In genomic region chr4:120120276-120120675, GRCm38 (mm10) we compare ENCODE assay signal across 7 mouse cellular contexts. TPM values are rescaled to one million over a fixed set of nuclear protein-coding genes. Genes with fewer than 3 reads are reported as not detected.
DNase-seq lines count a peak whose midpoint lies in the region; ATAC-seq and TF ChIP-seq lines count a peak whose summit lies in the region.

No protein-coding gene starts in this region.

- no peaks in the 10 kb centered on the region for H3K4me1 ChIP-seq in testis, adult 2 months (ENCODE audit: control insufficient read depth, insufficient read depth, low read length)
- no peaks in the 10 kb centered on the region for H3K4me1 ChIP-seq in hindbrain, embryonic 11.5 days (replicated peaks; ENCODE audit: control insufficient read depth, insufficient read depth, low read length)
- peaks cover 4% of the 10 kb centered on the region; the same call in 1 of the 2 replicates for H3K4me1 ChIP-seq in olfactory bulb, adult 2 months (ENCODE audit: control insufficient read depth, insufficient read depth, low read length)

- H3K9ac ChIP-seq in hindbrain, embryonic 11.5 days (ENCODE audit: low read depth, low read length) = no peak overlapping the region

- no peaks in the 10 kb centered on the region for H3K36me3 ChIP-seq in testis, adult 2 months (ENCODE audit: control insufficient read depth, insufficient read depth, low read length)
- no peaks in the 10 kb centered on the region for H3K36me3 ChIP-seq in hindbrain, embryonic 11.5 days (ENCODE audit: control insufficient read depth, insufficient read depth, low read length)

- H3K9me3 ChIP-seq in hindbrain, embryonic 11.5 days (ENCODE audit: control insufficient read depth, low read length) = no peaks in the 10 kb centered on the region

- peak; percentile 87; the same call in 1 of the 2 replicates for TF ChIP-seq CTCF in testis, adult 2 months (IDR thresholded peaks at IDR 0.05; ENCODE audit: control insufficient read depth, insufficient read depth, insufficient replicate concordance, low read depth, low read length)
- TF ChIP-seq CTCF in olfactory bulb, adult 2 months (IDR thresholded peaks at IDR 0.05; ENCODE audit: insufficient read depth, low read depth, low read length) = peak; percentile 86

- no peak overlapping the region for H3K27ac ChIP-seq in testis, adult 2 months (ENCODE audit: control insufficient read depth, insufficient read depth, low read depth, low read length)
- no peak overlapping the region for H3K27ac ChIP-seq in hindbrain, embryonic 11.5 days (ENCODE audit: low read depth, low read length)
- H3K27ac ChIP-seq in olfactory bulb, adult 2 months (ENCODE audit: insufficient read depth, low read depth, low read length) = no peak overlapping the region

- no peak overlapping the region for H3K4me2 ChIP-seq in hindbrain, embryonic 11.5 days (replicated peaks; ENCODE audit: low read depth, low read length)

- WGBS in hindbrain, embryonic 11.5 days = 39% methylated on average over 8 of the region's 8 CpGs
- WGBS in olfactory bulb, adult 2 months = 30% methylated on average over 8 of the region's 8 CpGs

- H3K27me3 ChIP-seq in testis, adult 2 months (ENCODE audit: control insufficient read depth, insufficient read depth, low read length) = no peaks in the 10 kb centered on the region
- H3K27me3 ChIP-seq in hindbrain, embryonic 11.5 days (ENCODE audit: control insufficient read depth, insufficient read depth, low read length) = no peaks in the 10 kb centered on the region

- DNase-seq in testis, postnatal 14 days (ENCODE audit: low spot score) = no peak
- peak; percentile 79 for DNase-seq in adrenal gland, adult 2 months
- DNase-seq in embryo, embryonic 10.5 days (ENCODE audit: low spot score) = peak; percentile 40
- DNase-seq in hindbrain, embryonic 11.5 days (ENCODE audit: low spot score) = peak; percentile 63
- peak; percentile 39 to 47 for DNase-seq in layer of hippocampus, postnatal 36 days

- ATAC-seq in hindbrain, embryonic 11.5 days (ENCODE audit: low FRiP score) = no peak

- no peak overlapping the region for H3K4me3 ChIP-seq in testis, adult 2 months (ENCODE audit: control insufficient read depth, low read depth, low read length)
- no peak overlapping the region for H3K4me3 ChIP-seq in hindbrain, embryonic 11.5 days (ENCODE audit: low read depth, low read length)
- H3K4me3 ChIP-seq in olfactory bulb, adult 2 months (ENCODE audit: insufficient read depth, low read depth, low read length) = no peak overlapping the region

- TF ChIP-seq POLR2A in testis, adult 2 months (IDR thresholded peaks at IDR 0.05; ENCODE audit: control insufficient read depth, low read depth, low read length) = no peak
- no peak for TF ChIP-seq POLR2A in olfactory bulb, adult 2 months (IDR thresholded peaks at IDR 0.05; ENCODE audit: insufficient read depth, low read depth, low read length)

RNA-seq across cellular contexts. Expression of gene Edn2, which starts 40.7 kb away (rescaled TPM):
- not detected in 2 replicates for polyA plus RNA-seq in testis, adult 2 months (2012; rRNA removed)
- total RNA-seq in adrenal gland, adult 2 months (2021) = not detected
- not detected in 2 replicates for polyA plus RNA-seq in adrenal gland, adult 2 months (2012; rRNA removed)
- not detected in 2 replicates for polyA plus RNA-seq in hindbrain, embryonic 11.5 days (2014; fragmentation: Nextera tagmentation; extraction: Ambion mirVana)
- not detected for total RNA-seq in layer of hippocampus, postnatal 36 days (2021)
- not detected in 2 replicates for polyA plus RNA-seq in olfactory bulb, adult 2 months (2012; ENCODE audit: insufficient read depth, insufficient read length, low replicate concordance, missing spikeins)

RNA-seq across cellular contexts. Expression of gene AL607142.1, which starts 55.5 kb away (rescaled TPM):
- polyA plus RNA-seq in testis, adult 2 months (2012; rRNA removed) = not detected in 2 replicates
- not detected for total RNA-seq in adrenal gland, adult 2 months (2021)
- not detected in 2 replicates for polyA plus RNA-seq in adrenal gland, adult 2 months (2012; rRNA removed)
- polyA plus RNA-seq in hindbrain, embryonic 11.5 days (2014; fragmentation: Nextera tagmentation; extraction: Ambion mirVana) = not detected in 2 replicates
- not detected for total RNA-seq in layer of hippocampus, postnatal 36 days (2021)
- not detected in 2 replicates for polyA plus RNA-seq in olfactory bulb, adult 2 months (2012; ENCODE audit: insufficient read depth, insufficient read length, low replicate concordance, missing spikeins)
